Mouse (Mus musculus): Measurements from ENCODE around the gene Uqcc3.

The Uqcc3 gene

GRCm38 (mm10) chr19:8857689-8858088, 23.0 kb downstream of the Uqcc3 start:
- in situ Hi-C loops (cut with MboI, MseI), result loop anchor here (10.0 to 25.0 kb wide), 3 partner anchors 270 to 1527 kb away; partner anchors contain the start of genes Scgb2a2 (in 1 of the 2), Slc22a8 (in 1 of the 2) and Syt7 (in 1 of the 2)

GRCm38 (mm10) chr19:8853117-8853516, 27.6 kb downstream of the Uqcc3 start:
- in situ Hi-C loops (cut with MboI, MseI), result loop anchor here (10.0 to 25.0 kb wide), 3 partner anchors 266 to 1532 kb away; partner anchors contain the start of genes Scgb2a2 (in 1 of the 2), Slc22a8 (in 1 of the 2) and Syt7 (in 1 of the 2)

- in situ Hi-C loops (cut with MboI, MseI), result loop anchor here (10.0 to 25.0 kb wide), 3 partner anchors 265 to 1532 kb away; partner anchors contain the start of genes Scgb2a2 (in 1 of the 2), Slc22a8 (in 1 of the 2) and Syt7 (in 1 of the 2)
Measured at GRCm38 (mm10) chr19:8852236-8852928, 28.3 kb downstream of the Uqcc3 start.

- in situ Hi-C loops (cut with MboI, MseI), result loop anchor here (10.0 to 25.0 kb wide), 3 partner anchors 264 to 1533 kb away; partner anchors contain the start of genes Scgb2a2 (in 1 of the 2), Slc22a8 (in 1 of the 2) and Syt7 (in 1 of the 2)
Measured at GRCm38 (mm10) chr19:8851639-8852038, 29.1 kb downstream of the Uqcc3 start.

GRCm38 (mm10) chr19:8850402-8850901, 30.3 kb downstream of the Uqcc3 start, which contains the start of gene Lrrn4cl:
Gene Lrrn4cl, plus strand, starts transcription at chr19:8850768.
- in situ Hi-C loops (cut with MboI, MseI), result loop anchor here (10.0 to 25.0 kb wide), 3 partner anchors 263 to 1534 kb away; partner anchors contain the start of genes Scgb2a2 (in 1 of the 2), Slc22a8 (in 1 of the 2) and Syt7 (in 1 of the 2)

- in situ Hi-C loops (cut with MboI, MseI), result loop anchor here (5.0 to 25.0 kb wide), 3 partner anchors 249 to 1014 kb away; no protein-coding TSS in a partner anchor
Measured at GRCm38 (mm10) chr19:8848356-8848755, 32.4 kb downstream of the Uqcc3 start.

- in situ Hi-C loops (cut with MboI, MseI), result loop anchor here (5.0 to 25.0 kb wide), 3 partner anchors 253 to 1018 kb away; no protein-coding TSS in a partner anchor
Measured at GRCm38 (mm10) chr19:8844371-8845129, 36.2 kb downstream of the Uqcc3 start.

GRCm38 (mm10) chr19:8842961-8843360, 37.8 kb downstream of the Uqcc3 start:
- in situ Hi-C loops (cut with MboI, MseI), result loop anchor here in 1 of 2 experiments (25.0 kb wide), 1 partner anchor 1019 kb away; no protein-coding TSS in a partner anchor

GRCm38 (mm10) chr19:8841012-8841411, 39.7 kb downstream of the Uqcc3 start:
- in situ Hi-C loops (cut with MboI, MseI), result loop anchor here in 1 of 2 experiments (25.0 kb wide), 1 partner anchor 1021 kb away; no protein-coding TSS in a partner anchor

- in situ Hi-C loops (cut with MboI, MseI), result loop anchor here in 1 of 2 experiments (5.0 to 25.0 kb wide), 2 partner anchors 32 to 1022 kb away; partner anchors contain the start of gene Ubxn1
Measured at GRCm38 (mm10) chr19:8839908-8840791, 40.6 kb downstream of the Uqcc3 start.

GRCm38 (mm10) chr19:8839103-8839907, 41.4 kb downstream of the Uqcc3 start, which contains the start of gene Gng3:
Gene Gng3, minus strand, starts transcription at chr19:8839194.
- in situ Hi-C loops (cut with MboI, MseI), result loop anchor here in 1 of 2 experiments (5.0 to 25.0 kb wide), 2 partner anchors 33 to 1023 kb away; partner anchors contain the start of gene Ubxn1

- in situ Hi-C loops (cut with MboI, MseI), result loop anchor here in 1 of 2 experiments (5.0 to 25.0 kb wide), 2 partner anchors 34 to 1024 kb away; partner anchors contain the start of gene Ubxn1
Measured at GRCm38 (mm10) chr19:8838041-8838730, 42.5 kb downstream of the Uqcc3 start.

- in situ Hi-C loops (cut with MboI, MseI), result loop anchor here in 1 of 2 experiments (5.0 to 25.0 kb wide), 2 partner anchors 35 to 1025 kb away; partner anchors contain the start of gene Ubxn1
Measured at GRCm38 (mm10) chr19:8837251-8837791, 43.4 kb downstream of the Uqcc3 start, which contains the start of gene Bscl2. Gene Bscl2, plus strand, starts transcription at chr19:8837467.

GRCm38 (mm10) chr19:8836327-8836726, 44.4 kb downstream of the Uqcc3 start:
- in situ Hi-C loops (cut with MboI, MseI), result loop anchor here in 1 of 2 experiments (5.0 to 25.0 kb wide), 2 partner anchors 36 to 1026 kb away; partner anchors contain the start of gene Ubxn1

GRCm38 (mm10) chr19:8832971-8833370, 47.8 kb downstream of the Uqcc3 start:
- in situ Hi-C loops (cut with MboI, MseI), result loop anchor here in 1 of 2 experiments (25.0 kb wide), 1 partner anchor 1029 kb away; no protein-coding TSS in a partner anchor

GRCm38 (mm10) chr19:8831262-8831661, 49.5 kb downstream of the Uqcc3 start:
- in situ Hi-C loops (cut with MboI, MseI), result loop anchor here in 1 of 2 experiments (25.0 kb wide), 1 partner anchor 1031 kb away; no protein-coding TSS in a partner anchor

GRCm38 (mm10) chr19:8830664-8831063, 50.1 kb downstream of the Uqcc3 start:
- in situ Hi-C loops (cut with MboI, MseI), result loop anchor here in 1 of 2 experiments (25.0 kb wide), 1 partner anchor 1032 kb away; no protein-coding TSS in a partner anchor

Measured in T-helper 17 cell (primary cell).